Mouse (Mus musculus): ENCODE results near the gene Sipa1l1.
A peak's percentile ranks its signal among the peaks of the same experiment; 100 is the strongest.
"Not testable (repeated sequence)": the region's sequence is repeated elsewhere in the genome, so short reads cannot be mapped to it uniquely, and the experiment has no call there.

Gene Sipa1l1

DNA sequence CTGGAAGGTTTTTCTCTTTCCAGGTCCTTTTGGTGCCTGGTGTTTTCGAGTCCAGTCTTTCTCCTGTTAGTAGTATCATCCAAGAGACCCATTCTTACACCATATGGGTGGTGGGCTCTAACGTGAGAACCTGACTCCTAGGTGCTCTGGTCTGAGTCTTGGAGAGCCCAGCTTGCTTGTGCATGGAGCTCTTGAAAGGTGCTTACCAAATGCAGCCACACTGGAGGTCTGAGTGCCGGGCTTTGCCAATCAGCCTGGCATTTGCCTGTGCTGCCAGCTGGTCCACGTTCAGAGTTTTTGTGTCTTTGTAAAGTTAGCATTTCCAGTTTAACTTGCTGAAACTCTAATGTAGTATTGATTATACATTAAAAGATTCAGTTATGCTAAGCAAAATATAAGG lies 9.5 kb downstream of the Sipa1l1 start:
- DNase-seq, result no peak

DNA sequence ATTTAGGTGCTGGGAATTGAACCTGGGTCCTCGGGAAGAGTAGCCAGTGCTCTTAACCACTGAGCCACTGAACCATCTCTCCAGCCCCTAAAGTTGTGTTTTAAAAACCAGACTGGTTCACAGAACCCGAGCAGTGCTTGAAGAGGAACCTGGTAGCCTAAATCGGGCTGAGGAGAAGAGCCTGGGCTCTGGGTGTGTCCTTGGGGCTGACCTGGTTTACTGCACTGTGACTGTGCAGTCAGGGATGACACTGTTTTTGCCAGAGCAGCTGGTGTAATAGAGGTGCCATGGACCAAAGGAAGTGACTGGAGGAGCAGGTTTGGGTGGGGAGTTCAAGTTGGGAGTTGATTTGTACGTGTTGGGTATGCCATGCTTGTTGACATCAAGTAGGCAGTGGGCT lies 10.5 kb downstream of the Sipa1l1 start:
- DNase-seq, result no peak

GRCm38 (mm10) chr12:82186156-82186555 lies 17.0 kb downstream of the Sipa1l1 start:
- not testable (repeated sequence) for DNase-seq

- no peak for DNase-seq
These were observed 17.6 kb downstream of the Sipa1l1 start for GRCm38 (mm10) chr12:82186740-82187139.

DNA sequence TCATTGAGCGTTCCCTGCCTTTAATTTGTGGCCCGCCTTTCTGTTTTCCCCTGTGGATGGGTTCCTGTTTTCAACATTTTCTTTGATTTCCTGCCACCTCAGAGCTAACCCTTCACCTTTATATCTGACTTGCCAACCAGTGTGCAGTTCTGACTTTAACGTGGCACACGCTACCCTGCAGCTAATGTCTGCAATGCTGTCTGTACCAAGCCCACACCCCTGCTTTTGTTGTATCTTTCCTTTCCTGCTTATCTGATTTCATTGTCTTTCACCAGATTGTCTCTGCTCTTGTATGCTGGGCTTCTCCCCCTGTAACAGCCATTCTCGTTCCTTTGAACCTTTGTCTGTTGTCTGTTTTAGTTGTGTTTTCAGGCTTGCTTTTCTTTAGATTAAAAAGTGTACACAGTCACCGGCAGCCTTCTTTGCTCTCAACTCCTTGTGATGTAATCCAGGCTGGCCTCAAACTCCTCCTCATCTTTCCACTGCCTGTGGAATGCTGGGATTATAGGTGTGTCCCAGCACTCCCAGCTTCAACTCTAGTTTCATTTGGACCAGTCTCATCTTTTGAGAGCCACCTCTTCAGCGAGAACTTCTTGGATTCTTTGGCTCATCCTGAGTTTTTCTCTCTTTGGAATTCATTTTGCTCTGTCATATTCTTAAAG lies 18.2 kb downstream of the Sipa1l1 start:
- DNase-seq, result no peak

DNA sequence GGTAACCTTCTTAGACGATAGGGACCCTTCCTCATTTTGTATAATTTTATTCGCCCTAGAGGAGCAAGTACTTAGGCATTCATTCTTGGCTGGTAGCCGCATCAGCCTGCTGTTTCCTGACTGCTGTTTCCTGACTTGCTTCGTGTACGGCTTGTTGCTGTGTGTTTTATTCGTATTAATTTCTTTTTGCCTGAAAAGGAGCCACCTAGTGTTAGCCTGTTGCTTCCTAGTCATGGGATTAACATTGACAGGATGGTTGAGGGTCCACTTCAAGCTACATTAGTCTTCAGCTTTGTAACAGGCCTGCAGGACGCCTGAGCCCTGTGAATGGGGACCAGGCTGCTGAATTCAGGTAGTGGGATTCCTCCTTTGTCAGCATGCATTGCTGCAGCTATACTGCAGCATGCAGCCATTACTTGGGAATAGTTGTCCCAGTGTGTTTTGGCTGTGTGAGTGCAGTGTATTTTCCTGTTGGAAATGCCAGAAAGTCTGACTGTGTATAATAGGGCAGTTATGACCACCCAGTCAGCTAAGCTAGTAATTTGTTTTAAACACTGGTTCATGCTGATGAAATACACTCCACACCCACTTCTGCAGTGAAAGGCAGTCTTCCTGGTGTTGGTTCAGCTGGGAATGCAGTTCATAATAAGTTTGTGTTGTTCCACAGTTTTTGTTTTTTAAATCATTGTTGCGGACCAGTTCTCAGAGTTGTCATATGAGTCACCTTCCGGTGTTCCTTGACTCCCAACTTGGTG lies 19.4 kb downstream of the Sipa1l1 start:
- peak; percentile 16 to 45 for DNase-seq

DNA sequence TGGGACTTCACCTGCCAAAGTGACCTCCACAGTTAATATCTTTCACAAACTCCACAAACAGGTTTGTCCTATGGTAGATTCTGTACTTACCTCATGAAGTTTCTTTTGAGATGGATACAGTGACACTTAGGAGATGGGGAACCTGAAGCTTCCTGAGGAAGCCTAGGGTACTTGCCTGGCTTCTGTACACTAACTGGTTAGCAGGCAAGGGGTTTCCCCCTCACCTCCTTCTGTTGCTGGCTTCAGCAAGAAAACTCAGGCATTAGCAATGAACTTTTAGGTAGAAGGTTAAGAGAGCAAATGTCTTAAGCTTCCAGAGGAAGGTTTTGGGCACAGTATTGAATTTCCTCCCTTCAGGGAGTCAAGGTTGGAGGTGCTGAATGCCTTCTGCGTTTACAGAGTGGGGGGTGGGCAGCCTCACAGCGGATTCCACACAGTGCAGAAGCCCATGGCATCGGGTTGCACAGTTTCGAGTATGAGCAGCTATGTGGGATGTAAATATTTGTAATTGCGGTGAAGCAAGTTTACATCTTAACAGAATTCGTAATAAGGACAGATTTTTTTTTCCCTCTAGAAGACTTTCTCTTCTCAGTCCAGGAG lies 20.1 kb downstream of the Sipa1l1 start:
- peak; percentile 24 to 46 for DNase-seq

- peak; percentile 13 to 43 for DNase-seq
These were observed 20.8 kb downstream of the Sipa1l1 start for GRCm38 (mm10) chr12:82189715-82190581.

DNA sequence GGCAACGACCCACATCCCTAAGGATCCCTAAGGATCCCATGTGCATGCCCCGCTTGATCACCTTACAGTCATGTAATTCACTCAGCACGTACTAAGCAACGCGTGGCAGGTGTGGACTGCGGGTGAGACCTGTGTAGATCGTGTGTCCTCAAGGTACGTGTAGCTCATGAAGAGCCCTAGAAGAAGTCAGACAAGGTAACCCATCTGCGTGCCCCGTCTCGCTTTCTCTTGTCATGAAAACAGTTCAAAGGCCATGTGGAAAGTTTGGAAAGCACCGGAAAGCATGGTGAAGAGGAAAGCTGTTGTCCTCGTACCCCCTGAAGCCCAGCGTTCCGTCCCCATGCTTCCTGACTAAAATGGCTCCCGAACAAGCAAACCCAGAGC lies 21.5 kb downstream of the Sipa1l1 start:
- DNase-seq, result peak in 1 of 2 experiments; percentile 25

DNA sequence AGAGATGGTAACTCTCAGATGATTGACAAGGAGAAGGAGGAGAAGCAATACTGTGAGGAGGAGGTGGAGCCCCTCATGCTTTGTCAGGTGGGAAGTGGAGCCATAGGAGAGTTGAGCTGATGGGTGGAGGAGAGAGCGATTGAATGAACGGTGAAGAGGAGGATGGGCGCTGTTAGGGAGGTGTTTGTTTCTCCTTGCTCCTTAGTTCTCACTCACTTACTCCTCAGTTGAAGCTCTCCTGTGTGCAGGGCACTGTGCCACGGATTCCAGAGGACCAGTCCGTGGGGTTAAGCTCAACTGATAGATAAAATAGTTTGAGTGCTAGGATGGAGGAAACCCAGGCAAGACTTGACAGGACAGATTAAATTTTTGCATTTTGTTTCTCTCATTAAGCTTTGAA lies 22.6 kb downstream of the Sipa1l1 start:
- no peak for DNase-seq

DNA sequence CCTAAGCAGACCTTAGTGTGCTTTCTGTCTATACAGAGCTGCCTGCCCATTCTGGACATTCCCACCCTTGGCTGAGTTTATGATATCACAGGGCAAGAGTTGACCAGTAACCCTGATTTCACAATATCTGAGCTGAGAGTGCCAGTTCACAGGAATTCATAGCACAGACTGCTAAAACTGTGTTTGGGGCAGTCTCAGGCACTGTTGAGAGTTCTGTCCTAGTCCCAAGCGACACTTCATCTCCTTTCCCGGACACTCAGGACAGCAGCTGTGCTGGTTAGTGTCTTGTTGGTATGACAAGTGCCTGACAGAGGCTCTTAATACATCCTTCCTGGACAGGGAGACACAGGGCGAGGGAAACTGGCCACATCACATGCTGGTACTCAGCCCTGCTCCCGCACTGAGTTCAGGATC lies 23.5 kb downstream of the Sipa1l1 start:
- DNase-seq, result peak in 1 of 2 experiments; percentile 19

- DNase-seq, result no peak
These were observed 24.4 kb downstream of the Sipa1l1 start for GRCm38 (mm10) chr12:82193476-82193875.

GRCm38 (mm10) chr12:82194919-82195318 lies 25.8 kb downstream of the Sipa1l1 start:
- DNase-seq, result no peak

DNA sequence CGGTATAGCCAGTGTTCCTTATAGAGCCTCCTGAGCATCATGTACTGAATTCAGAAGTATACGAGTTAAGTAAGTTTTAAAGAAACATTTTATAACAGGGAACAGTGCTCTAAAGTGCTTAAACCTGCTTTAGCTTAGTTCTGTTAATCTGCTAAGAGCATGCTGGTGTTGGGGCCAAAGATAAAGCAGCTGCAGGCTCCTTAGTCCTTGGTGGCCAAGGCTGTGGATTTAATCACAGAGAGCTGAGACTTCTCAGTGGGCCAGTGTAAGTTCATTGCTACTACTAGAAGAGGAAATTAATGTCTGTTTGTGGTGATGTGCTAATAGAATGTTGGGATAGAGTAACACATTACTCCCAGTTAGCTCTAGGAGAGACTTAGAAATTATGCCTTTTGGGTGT lies 27.1 kb downstream of the Sipa1l1 start:
- DNase-seq, result no peak

DNA sequence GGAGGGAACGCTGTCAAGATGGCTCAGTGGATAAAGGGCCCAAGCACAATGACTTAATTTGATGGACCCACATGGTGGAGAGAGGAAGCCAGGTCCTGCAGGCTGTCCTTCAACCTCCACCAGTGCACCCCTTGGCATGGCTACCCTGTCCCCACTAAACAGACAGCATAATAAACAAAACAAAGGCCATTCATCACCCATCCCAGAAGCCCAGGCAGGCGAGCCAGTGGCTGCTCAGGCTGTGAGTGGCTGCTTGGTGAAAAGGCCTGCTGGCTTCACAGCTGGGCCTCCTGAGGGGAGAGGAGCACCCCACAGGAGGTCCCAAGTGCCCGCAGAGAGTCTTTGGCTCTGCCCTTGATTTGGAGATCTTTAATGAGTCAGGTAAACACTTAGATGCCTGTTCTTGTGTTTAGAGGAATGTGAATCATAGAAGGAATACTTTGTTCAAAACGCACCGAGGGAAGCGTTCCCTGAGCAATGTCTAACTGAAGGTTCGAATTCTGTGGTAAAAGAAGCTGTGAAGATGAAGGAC lies 27.6 kb downstream of the Sipa1l1 start:
- no peak for DNase-seq

GRCm38 (mm10) chr12:82197207-82197606 lies 28.1 kb downstream of the Sipa1l1 start:
- no peak for DNase-seq

DNA sequence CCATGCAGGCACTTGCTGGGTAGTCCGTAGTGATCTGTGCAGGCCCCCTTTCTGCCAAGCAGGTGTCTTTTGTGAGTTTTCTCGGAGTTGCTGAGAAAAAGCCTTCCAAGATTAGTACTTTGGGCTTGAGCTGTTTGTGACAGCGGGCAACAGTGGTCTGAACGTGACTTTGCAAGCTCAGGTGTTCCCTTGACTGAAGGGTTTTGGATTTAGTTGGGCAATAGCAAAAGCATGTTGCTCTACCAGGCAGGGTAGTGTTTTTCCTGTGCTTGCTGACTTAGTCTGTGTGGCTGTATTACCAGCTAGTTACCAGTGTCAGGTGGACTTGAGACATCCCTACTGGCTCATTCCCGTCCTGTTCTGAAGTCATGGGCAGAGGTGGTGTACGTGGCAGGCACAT lies 30.2 kb downstream of the Sipa1l1 start:
- no peak for DNase-seq

GRCm38 (mm10) chr12:82204106-82204505 lies 35.0 kb downstream of the Sipa1l1 start:
- no peak for DNase-seq

DNA sequence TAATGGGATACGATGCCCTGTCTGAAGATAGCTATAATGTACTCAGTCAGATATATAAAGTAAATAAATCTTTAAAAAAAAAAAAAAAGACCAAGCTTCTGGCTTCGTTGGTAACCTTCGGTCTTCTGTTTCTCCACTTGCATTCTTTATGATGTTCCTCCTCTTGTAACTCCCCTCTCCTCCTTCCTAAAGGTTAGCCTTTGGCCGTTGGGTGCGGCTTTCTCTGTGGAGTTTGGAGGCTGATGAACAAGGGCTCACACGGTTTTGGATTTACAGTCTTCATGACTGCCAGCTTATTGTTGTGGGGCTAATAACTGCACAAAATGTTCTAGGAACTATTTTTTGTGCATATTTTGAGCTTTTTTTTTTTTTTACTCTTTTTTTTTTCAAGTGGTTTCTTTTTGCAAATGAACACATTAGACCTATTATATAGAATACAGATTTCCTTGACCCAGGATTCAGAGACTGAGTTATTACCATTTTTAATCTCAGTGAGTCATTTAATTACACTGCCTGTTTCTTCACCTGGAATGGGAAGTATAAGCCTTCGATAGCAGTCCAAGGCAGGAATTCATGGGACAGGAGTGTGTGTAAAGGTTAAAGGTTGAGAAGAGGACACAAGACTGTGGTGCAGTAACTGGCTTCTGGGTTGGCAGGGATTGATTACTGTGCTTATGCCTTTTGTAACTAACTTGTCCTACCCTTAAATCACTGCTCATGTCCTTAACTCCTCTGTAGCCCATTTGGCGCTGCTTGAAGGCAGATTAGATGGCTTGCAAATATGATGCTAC lies 37.9 kb downstream of the Sipa1l1 start:
- no peak for DNase-seq

- DNase-seq, result no peak
These were observed 38.9 kb downstream of the Sipa1l1 start for GRCm38 (mm10) chr12:82208046-82208445.

- no peak for DNase-seq
These were observed 39.5 kb downstream of the Sipa1l1 start for GRCm38 (mm10) chr12:82208611-82209010.

DNA sequence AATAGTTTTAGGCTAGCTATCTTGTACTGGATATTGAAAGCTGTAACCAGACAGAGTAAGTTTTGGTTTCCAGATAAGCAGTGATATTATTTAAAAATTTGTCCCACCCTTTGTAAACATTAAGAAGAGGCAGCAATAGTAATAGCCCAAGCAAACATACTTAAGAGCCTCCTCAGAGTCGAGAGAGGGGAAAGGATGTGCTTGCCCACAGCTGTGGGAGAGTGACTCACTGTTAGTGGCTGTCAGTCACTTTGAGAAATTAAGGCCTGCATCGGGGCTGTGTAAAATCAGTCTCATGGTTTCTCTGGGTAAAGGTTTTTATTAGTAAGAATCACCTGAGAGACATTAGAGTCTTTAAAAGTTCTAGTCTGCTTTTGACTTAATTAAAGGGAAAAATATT lies 40.6 kb downstream of the Sipa1l1 start:
- no peak for DNase-seq

All from kidney, postnatal 4 days (tissue).